In the genomic region with DNA sequence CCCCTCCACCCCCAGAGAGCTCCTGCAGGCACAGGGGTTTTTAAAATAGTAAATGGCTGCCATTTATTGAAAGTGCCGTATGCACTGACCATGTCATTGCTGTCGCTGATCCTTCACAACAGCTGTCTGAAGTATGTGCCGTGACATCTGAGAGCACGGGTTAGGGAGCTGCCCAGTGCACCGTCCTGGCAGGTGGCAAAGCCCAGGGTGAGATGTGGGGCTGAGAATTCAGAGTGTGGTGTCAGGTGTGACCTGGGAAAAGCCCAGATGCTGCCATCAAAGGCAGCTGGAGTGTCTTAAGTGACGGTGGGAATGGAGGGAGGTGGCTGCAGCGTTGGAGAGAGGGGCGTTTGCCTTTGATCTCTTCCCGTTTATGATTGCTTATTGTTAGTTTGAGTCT, we compare ENCODE assay signal across 14 mouse cellular contexts.
DNase-seq lines count a peak whose midpoint lies in the region; ATAC-seq and TF ChIP-seq lines count a peak whose summit lies in the region.
"Had no signal": no experiment of that assay in that cellular context is flagged by ENCODE, and none has a peak within 500 bp of the region (broad histone marks: within the 10 kb centered on the region; RNA-seq: fewer than 3 reads in every experiment).

No protein-coding gene starts in this region.

- TF ChIP-seq EP300 in stomach, postnatal 0 days (optimal IDR thresholded peaks at IDR 0.05): no peak

- H3K4me3 ChIP-seq in stomach, embryonic 15.5 days (replicated peaks): no peak overlapping the region
- no peak overlapping the region for H3K4me3 ChIP-seq in stomach, postnatal 0 days (ENCODE audit: low read depth, low read length)
- H3K4me3 ChIP-seq in hindbrain, embryonic 16.5 days (ENCODE audit: low read length): no peak overlapping the region
- H3K4me3 ChIP-seq: heart, embryonic 10.5 days had no signal

- H3K9ac ChIP-seq in stomach, embryonic 15.5 days: no peak overlapping the region
- no peak overlapping the region for H3K9ac ChIP-seq in stomach, postnatal 0 days (ENCODE audit: low read length)
- H3K9ac ChIP-seq in hindbrain, embryonic 16.5 days (ENCODE audit: low read depth, low read length): peak overlapping the region; percentile 35; the same call in 1 of the 2 replicates
- H3K9ac ChIP-seq: liver, embryonic 14.5 days had no signal

- H3K27me3 ChIP-seq in stomach, embryonic 15.5 days (replicated peaks): no peaks in the 10 kb centered on the region
- no peaks in the 10 kb centered on the region for H3K27me3 ChIP-seq in stomach, postnatal 0 days (ENCODE audit: control insufficient read depth, insufficient read depth, low read length)
- H3K27me3 ChIP-seq in hindbrain, embryonic 16.5 days (replicated peaks; ENCODE audit: control insufficient read depth, insufficient read depth, low read length): no peaks in the 10 kb centered on the region

- intact Hi-C loops in gastrocnemius, postnatal 14 days (cut with DNase I; ENCODE audit: low total_unique reads): no loop called here

- H3K9me3 ChIP-seq in stomach, embryonic 15.5 days: no peaks in the 10 kb centered on the region
- no peaks in the 10 kb centered on the region for H3K9me3 ChIP-seq in stomach, postnatal 0 days (ENCODE audit: control insufficient read depth, low read length)
- no peaks in the 10 kb centered on the region for H3K9me3 ChIP-seq in hindbrain, embryonic 16.5 days (ENCODE audit: control insufficient read depth, low read length)
- H3K9me3 ChIP-seq: heart, embryonic 10.5 days had no signal

- no peak for TF ChIP-seq CTCF in stomach, postnatal 0 days (IDR thresholded peaks at IDR 0.05; ENCODE audit: low read depth)

- no peak for ATAC-seq in stomach, embryonic 15.5 days (ENCODE audit: insufficient read depth, low FRiP score, low read depth)
- ATAC-seq in stomach, postnatal 0 days (ENCODE audit: low FRiP score, low TSS enrichment): no peak
- no peak for ATAC-seq in hindbrain, embryonic 16.5 days
- ATAC-seq: inflammation-experienced regulatory T-cells, adult 6 months had no signal

- no peak overlapping the region for H3K4me2 ChIP-seq in stomach, embryonic 15.5 days
- no peak overlapping the region for H3K4me2 ChIP-seq in stomach, postnatal 0 days (replicated peaks; ENCODE audit: low read depth)
- no peak overlapping the region for H3K4me2 ChIP-seq in hindbrain, embryonic 16.5 days (ENCODE audit: low read length)

- peaks cover 4% of the 10 kb centered on the region; the same call in 1 of the 2 replicates for H3K36me3 ChIP-seq in stomach, embryonic 15.5 days
- H3K36me3 ChIP-seq in stomach, postnatal 0 days (ENCODE audit: control insufficient read depth, insufficient read depth, low read length): no peaks in the 10 kb centered on the region
- H3K36me3 ChIP-seq in hindbrain, embryonic 16.5 days (ENCODE audit: control insufficient read depth, insufficient read depth, low read length): peaks cover 6% of the 10 kb centered on the region

- peaks cover 22% of the 10 kb centered on the region; the same call in 1 of the 2 replicates for H3K4me1 ChIP-seq in stomach, embryonic 15.5 days
- no peaks in the 10 kb centered on the region for H3K4me1 ChIP-seq in stomach, postnatal 0 days (replicated peaks; ENCODE audit: control insufficient read depth, insufficient read depth)
- peaks cover 25% of the 10 kb centered on the region for H3K4me1 ChIP-seq in hindbrain, embryonic 16.5 days (ENCODE audit: control insufficient read depth, insufficient read depth, low read depth, low read length)

- H3K27ac ChIP-seq in stomach, embryonic 15.5 days: 0 out of 2 replicates have a peak overlapping the region, but pooled peaks have one; percentile 12
- no peak overlapping the region for H3K27ac ChIP-seq in stomach, postnatal 0 days (replicated peaks)
- H3K27ac ChIP-seq in hindbrain, embryonic 16.5 days (ENCODE audit: low read depth, low read length): no peak overlapping the region
- H3K27ac ChIP-seq: heart, embryonic 10.5 days; liver, embryonic 14.5 days had no signal

- DNase-seq in stomach, postnatal 0 days (ENCODE audit: low spot score): no peak
- DNase-seq in gastrocnemius, postnatal 14 days: peak; percentile 61
- peak; percentile 50 to 62 for DNase-seq in natural killer cell, adult 2 months (ENCODE audit: low spot score in 2 of 2)
- DNase-seq in heart, postnatal 4 days: no peak
- no peak for DNase-seq in urinary bladder, adult 18-20 months (ENCODE audit: low spot score in 2 of 2)
- no peak for DNase-seq in frontal cortex, postnatal 10 days (ENCODE audit: low spot score in 2 of 2)
- DNase-seq: adrenal gland, postnatal 36 days; kidney, postnatal 25 days; right cerebral cortex, postnatal 25 days had no signal

- WGBS in stomach, embryonic 15.5 days: 65% methylated on average over 9 of the region's 9 CpGs
- 69% methylated on average over 9 of the region's 9 CpGs for WGBS in stomach, postnatal 0 days
- 27% methylated on average over 9 of the region's 9 CpGs for WGBS in hindbrain, embryonic 16.5 days

Comparison
In these comparisons a context has a peak if more than half of its experiments do, and no peak if none do; other contexts are left out.
1. DNase-seq: peak in gastrocnemius, postnatal 14 days (single experiment) and natural killer cell, adult 2 months (2 of 2); none in stomach, postnatal 0 days (single experiment), heart, postnatal 4 days (single experiment), urinary bladder, adult 18-20 months (0 of 2) and frontal cortex, postnatal 10 days (0 of 2).